In the genomic region with DNA sequence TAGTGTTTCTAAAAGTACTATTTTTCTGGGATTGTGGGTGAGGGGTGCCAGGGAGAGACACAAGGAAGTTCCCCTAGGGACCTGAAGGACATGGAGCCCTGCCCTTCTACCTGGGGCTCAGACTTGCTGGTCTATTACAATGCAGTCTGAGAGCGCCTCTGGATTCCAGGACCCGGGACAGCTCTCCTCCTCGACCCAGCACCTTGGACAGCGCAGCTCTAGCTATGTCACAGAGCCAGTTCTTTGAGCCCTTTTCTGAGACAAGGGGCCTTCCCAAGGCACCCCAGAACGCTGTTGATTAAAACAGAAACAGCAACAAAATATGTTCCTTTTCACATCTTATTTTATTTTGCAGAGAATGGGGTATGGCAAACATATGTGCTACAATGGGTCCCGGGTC, we compare ENCODE assay signal across 10 mouse cellular contexts. TPM values are rescaled to one million over a fixed set of nuclear protein-coding genes. Genes with fewer than 3 reads are reported as not detected.
A peak's percentile ranks its signal among the peaks of the same experiment; 100 is the strongest.
DNase-seq lines count a peak whose midpoint lies in the region; ATAC-seq and TF ChIP-seq lines count a peak whose summit lies in the region.
"Had no signal": no experiment of that assay in that cellular context is flagged by ENCODE, and none has a peak within 500 bp of the region (broad histone marks: within the 10 kb centered on the region; RNA-seq: fewer than 3 reads in every experiment).

No protein-coding gene starts in this region.

- no peak overlapping the region for H3K9ac ChIP-seq in midbrain, postnatal 0 days (replicated peaks; ENCODE audit: low read length, poor library complexity, severe bottlenecking)
- no peak overlapping the region for H3K9ac ChIP-seq in liver, postnatal 0 days (replicated peaks)
- H3K9ac ChIP-seq: embryonic facial prominence, embryonic 15.5 days; lung, embryonic 15.5 days had no signal

- no peak for ATAC-seq in midbrain, postnatal 0 days (ENCODE audit: low FRiP score)
- peak; percentile 70 for ATAC-seq in granulocyte monocyte progenitor cell, adult 5-6 weeks (replicated peaks; ENCODE audit: poor library complexity, severe bottlenecking)
- no peak for ATAC-seq in liver, postnatal 0 days

- DNase-seq in midbrain, embryonic 10.5 days (ENCODE audit: low spot score): peak; percentile 72
- DNase-seq in midbrain, postnatal 0 days (ENCODE audit: low spot score): no peak
- DNase-seq in adrenal gland, adult (ENCODE audit: inconsistent age in 2 of 2, low spot score in 1 of 2): peak; percentile 63 to 91
- peak; percentile 76 for DNase-seq in liver, postnatal 0 days
- peak; percentile 41 for DNase-seq in testis, postnatal 14 days (ENCODE audit: low spot score)
- no peak for DNase-seq in natural killer cell, adult 2 months (ENCODE audit: low spot score in 2 of 2)
- DNase-seq in cerebellum, adult 11-12 months: no peak

- no peaks in the 10 kb centered on the region for H3K9me3 ChIP-seq in midbrain, embryonic 10.5 days (replicated peaks)
- no peaks in the 10 kb centered on the region for H3K9me3 ChIP-seq in midbrain, postnatal 0 days (ENCODE audit: low read length)
- no peaks in the 10 kb centered on the region for H3K9me3 ChIP-seq in liver, postnatal 0 days (ENCODE audit: low read length)
- H3K9me3 ChIP-seq: embryonic facial prominence, embryonic 15.5 days; lung, embryonic 15.5 days had no signal

- H3K27me3 ChIP-seq in midbrain, embryonic 10.5 days (ENCODE audit: low read depth, poor library complexity, severe bottlenecking): peaks cover 84% of the 10 kb centered on the region
- H3K27me3 ChIP-seq in midbrain, postnatal 0 days (ENCODE audit: insufficient read depth, low read length): peaks cover 4% of the 10 kb centered on the region
- 0 out of 2 replicates have a peak, but pooled peaks cover 9% of the 10 kb centered on the region for H3K27me3 ChIP-seq in liver, postnatal 0 days (ENCODE audit: insufficient read depth, low read length)

- H3K4me1 ChIP-seq in midbrain, embryonic 10.5 days: peaks cover 31% of the 10 kb centered on the region
- H3K4me1 ChIP-seq in midbrain, postnatal 0 days (ENCODE audit: insufficient read depth, low read length): no peaks in the 10 kb centered on the region
- no peaks in the 10 kb centered on the region for H3K4me1 ChIP-seq in liver, postnatal 0 days (ENCODE audit: insufficient read depth)
- H3K4me1 ChIP-seq: embryonic facial prominence, embryonic 15.5 days; lung, embryonic 15.5 days had no signal

- no peak overlapping the region for H3K4me2 ChIP-seq in midbrain, postnatal 0 days (ENCODE audit: low read depth, low read length, poor library complexity, severe bottlenecking)
- H3K4me2 ChIP-seq in liver, postnatal 0 days (ENCODE audit: low read depth, low read length): no peak overlapping the region
- H3K4me2 ChIP-seq: embryonic facial prominence, embryonic 15.5 days; lung, embryonic 15.5 days had no signal

- H3K27ac ChIP-seq in midbrain, embryonic 10.5 days (replicated peaks): no peak overlapping the region
- no peak overlapping the region for H3K27ac ChIP-seq in midbrain, postnatal 0 days (ENCODE audit: low read depth, low read length)
- no peak overlapping the region for H3K27ac ChIP-seq in liver, postnatal 0 days (ENCODE audit: low read depth)
- H3K27ac ChIP-seq: embryonic facial prominence, embryonic 15.5 days; lung, embryonic 15.5 days had no signal

- 4% methylated on average over 6 of the region's 6 CpGs for WGBS in midbrain, embryonic 10.5 days
- WGBS in midbrain, postnatal 0 days: 27% methylated on average over 6 of the region's 6 CpGs
- WGBS in liver, postnatal 0 days (ENCODE audit: insufficient replicate concordance): 4% methylated on average over 6 of the region's 6 CpGs

- no peaks in the 10 kb centered on the region for H3K36me3 ChIP-seq in midbrain, embryonic 10.5 days
- no peaks in the 10 kb centered on the region for H3K36me3 ChIP-seq in midbrain, postnatal 0 days (ENCODE audit: insufficient read depth, low read length)
- no peaks in the 10 kb centered on the region for H3K36me3 ChIP-seq in liver, postnatal 0 days (replicated peaks; ENCODE audit: insufficient read depth, low read length)
- H3K36me3 ChIP-seq: embryonic facial prominence, embryonic 15.5 days; lung, embryonic 15.5 days had no signal

- H3K4me3 ChIP-seq in midbrain, embryonic 10.5 days: no peak overlapping the region
- no peak overlapping the region for H3K4me3 ChIP-seq in midbrain, postnatal 0 days (ENCODE audit: low read depth, low read length)
- no peak overlapping the region for H3K4me3 ChIP-seq in liver, postnatal 0 days (ENCODE audit: low read depth, low read length)
- H3K4me3 ChIP-seq: embryonic facial prominence, embryonic 15.5 days; lung, embryonic 15.5 days had no signal

- no peak for TF ChIP-seq CTCF in midbrain, postnatal 0 days (IDR thresholded peaks at IDR 0.05)
- TF ChIP-seq CTCF in liver, postnatal 0 days (IDR thresholded peaks at IDR 0.05; ENCODE audit: low read depth): no peak

- no peak for TF ChIP-seq EP300 in liver, postnatal 0 days (IDR thresholded peaks at IDR 0.05; ENCODE audit: low read depth)

RNA-seq across cellular contexts. Expression of gene C1qa, which starts 25.9 kb away (rescaled TPM):
- polyA plus RNA-seq in midbrain, embryonic 10.5 days (2016; fragmentation: Nextera tagmentation; extraction: Ambion mirVana): 4.9 and 9.1 TPM in 2 replicates
- total RNA-seq in midbrain, postnatal 0 days (2014; rRNA removed): 48.5 and 48.8 TPM in 2 replicates
- polyA plus RNA-seq in midbrain, postnatal 0 days (2015; fragmentation: Nextera tagmentation; extraction: Ambion mirVana): 38.8 and 44.4 TPM in 2 replicates
- 1.3 TPM in 1 of 2 replicates, not detected in the other for total RNA-seq in granulocyte monocyte progenitor cell, adult 5-6 weeks (2014; fragmentation: Nextera tagmentation)
- 2.3 TPM in 1 of 2 replicates, not detected in the other for total RNA-seq in granulocyte monocyte progenitor cell, adult 5-6 weeks (2017)
- polyA plus RNA-seq in liver, postnatal 0 days (2015; fragmentation: Nextera tagmentation; extraction: Ambion mirVana): 123 and 130 TPM in 2 replicates

RNA-seq across cellular contexts. Expression of gene C1qc, which starts 31.7 kb away (rescaled TPM):
- 7.1 and 12.9 TPM in 2 replicates for polyA plus RNA-seq in midbrain, embryonic 10.5 days (2016; fragmentation: Nextera tagmentation; extraction: Ambion mirVana)
- 62.7 and 79.7 TPM in 2 replicates for total RNA-seq in midbrain, postnatal 0 days (2014; rRNA removed)
- 39.0 and 39.7 TPM in 2 replicates for polyA plus RNA-seq in midbrain, postnatal 0 days (2015; fragmentation: Nextera tagmentation; extraction: Ambion mirVana)
- not detected in 2 replicates for total RNA-seq in granulocyte monocyte progenitor cell, adult 5-6 weeks (2014; fragmentation: Nextera tagmentation)
- total RNA-seq in granulocyte monocyte progenitor cell, adult 5-6 weeks (2017): 0.57 TPM in 1 of 2 replicates, not detected in the other
- 122 and 136 TPM in 2 replicates for polyA plus RNA-seq in liver, postnatal 0 days (2015; fragmentation: Nextera tagmentation; extraction: Ambion mirVana)

RNA-seq across cellular contexts. Expression of gene Epha8, which starts 32.1 kb away (rescaled TPM):
- 3.9 and 6.9 TPM in 2 replicates for polyA plus RNA-seq in midbrain, embryonic 10.5 days (2016; fragmentation: Nextera tagmentation; extraction: Ambion mirVana)
- 49.9 and 51.1 TPM in 2 replicates for total RNA-seq in midbrain, postnatal 0 days (2014; rRNA removed)
- polyA plus RNA-seq in midbrain, postnatal 0 days (2015; fragmentation: Nextera tagmentation; extraction: Ambion mirVana): 17.3 and 18.3 TPM in 2 replicates
- total RNA-seq in granulocyte monocyte progenitor cell, adult 5-6 weeks (2014; fragmentation: Nextera tagmentation): not detected in 2 replicates
- not detected in 2 replicates for total RNA-seq in granulocyte monocyte progenitor cell, adult 5-6 weeks (2017)
- polyA plus RNA-seq in liver, postnatal 0 days (2015; fragmentation: Nextera tagmentation; extraction: Ambion mirVana): 0.11 TPM in 2 replicates

RNA-seq across cellular contexts. Expression of gene C1qb, which starts 38.5 kb away (rescaled TPM):
- 20.6 and 32.4 TPM in 2 replicates for polyA plus RNA-seq in midbrain, embryonic 10.5 days (2016; fragmentation: Nextera tagmentation; extraction: Ambion mirVana)
- total RNA-seq in midbrain, postnatal 0 days (2014; rRNA removed): 60.0 and 71.3 TPM in 2 replicates
- polyA plus RNA-seq in midbrain, postnatal 0 days (2015; fragmentation: Nextera tagmentation; extraction: Ambion mirVana): 64.3 and 72.3 TPM in 2 replicates
- total RNA-seq in granulocyte monocyte progenitor cell, adult 5-6 weeks (2014; fragmentation: Nextera tagmentation): 1.3 TPM in 1 of 2 replicates, not detected in the other
- total RNA-seq in granulocyte monocyte progenitor cell, adult 5-6 weeks (2017): 0.52 and 1.1 TPM in 2 replicates
- 196 and 200 TPM in 2 replicates for polyA plus RNA-seq in liver, postnatal 0 days (2015; fragmentation: Nextera tagmentation; extraction: Ambion mirVana)

Comparison
In these comparisons a context has a peak if more than half of its experiments do, and no peak if none do; other contexts are left out.
1. DNase-seq: peak in midbrain, embryonic 10.5 days (single experiment), adrenal gland, adult (2 of 2), liver, postnatal 0 days (single experiment) and testis, postnatal 14 days (single experiment); none in midbrain, postnatal 0 days (single experiment), natural killer cell, adult 2 months (0 of 2) and cerebellum, adult 11-12 months (single experiment).